Mouse (Mus musculus) brown adipose tissue, adult 24 weeks (tissue): ENCODE data around the gene Limch1. TPM values are rescaled to one million over a fixed set of nuclear protein-coding genes. Genes with fewer than 3 reads are reported as not detected.

ENCODE experiments used
- H3K27ac ChIP-seq: fragments of 200-500 bp; replicated peaks from 2 replicates; pipeline ENCODE4 v1.5.1; 2012; ENCODE audit warnings: low read depth, mild to moderate bottlenecking, low read length
- H3K4me1 ChIP-seq: fragments of 200-500 bp; 2 replicates; pipeline ENCODE4 v1.6.1; 2012; ENCODE audit warnings: low read length, mixed read lengths; ENCODE audit not compliant: control insufficient read depth, insufficient read depth, insufficient read length
- H3K4me3 ChIP-seq: fragments of 200-500 bp; 2 replicates; pipeline ENCODE4 v1.5.1; 2012; ENCODE audit warnings: low read depth, mild to moderate bottlenecking, low read length, moderate library complexity; ENCODE audit not compliant: insufficient read depth
- polyA plus RNA-seq: library from polyadenylated mRNA; stranded (reverse); fragments of >200 nt; gene quantifications from 2 replicates; pipeline ENCODE4 v1.2.4, GENCODE M21; 2012; ENCODE audit not compliant: missing spikeins, insufficient read depth, insufficient read length

Gene Limch1
- polyA plus RNA-seq, 1 experiment = 15.4 TPM

GRCm38 (mm10) chr5:67029946-67030345 lies 284.3 kb downstream of the Limch1 start:
- H3K4me1 ChIP-seq = no peaks in the 10 kb centered on the region
- H3K4me3 ChIP-seq = no peak overlapping the region
- H3K27ac ChIP-seq = no peak overlapping the region

DNA sequence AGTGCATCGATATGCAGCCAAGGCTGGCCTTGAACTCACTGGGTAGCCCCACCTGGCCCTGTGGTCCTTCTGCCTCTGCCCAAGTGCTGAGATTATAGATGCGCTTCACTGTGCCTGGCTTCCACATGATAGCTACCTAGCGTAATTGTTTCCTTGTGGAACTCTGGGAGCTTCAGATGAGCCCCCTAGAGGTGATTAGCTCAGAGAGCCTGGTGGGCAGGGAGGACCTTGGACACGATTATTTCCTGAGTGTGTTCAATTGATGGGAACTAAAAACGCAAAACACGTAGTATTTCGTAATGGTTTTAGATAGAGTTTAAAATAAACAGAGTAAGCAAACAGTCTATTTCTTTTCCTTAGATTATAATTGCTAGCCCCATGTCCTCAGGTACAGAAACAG lies 287.0 kb downstream of the Limch1 start:
- H3K4me1 ChIP-seq = no peaks in the 10 kb centered on the region
- H3K27ac ChIP-seq = no peak overlapping the region
- no peak overlapping the region for H3K4me3 ChIP-seq

GRCm38 (mm10) chr5:67043932-67044331 lies 298.3 kb downstream of the Limch1 start:
- Histone ChIP-seq H3K4me3 (no peak overlapping the region), H3K27ac (no peak overlapping the region), H3K4me1 (no peaks in the 10 kb centered on the region)

DNA sequence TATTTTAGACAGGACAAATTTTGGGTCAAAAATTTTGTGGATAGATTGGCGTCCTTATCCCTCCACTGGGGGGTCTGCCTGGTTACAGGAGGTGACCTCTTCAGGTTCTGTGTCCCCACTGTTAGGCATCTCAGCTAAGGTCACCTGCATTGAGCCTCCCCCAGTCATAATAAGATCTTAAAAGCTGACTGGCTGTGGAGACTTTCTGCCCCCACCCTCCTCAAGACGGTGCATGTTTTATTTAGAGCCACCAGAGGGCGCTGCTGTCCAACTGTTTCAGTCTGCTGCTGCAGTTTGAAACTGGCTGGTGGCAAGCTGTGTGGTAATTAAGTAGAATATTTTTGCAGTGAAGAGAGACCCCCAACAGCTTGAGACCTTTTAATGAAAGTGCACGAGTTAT lies 302.4 kb downstream of the Limch1 start:
- Histone ChIP-seq H3K4me3 (no peak overlapping the region), H3K27ac (no peak overlapping the region), H3K4me1 (no peaks in the 10 kb centered on the region)

- H3K27ac ChIP-seq = no peak overlapping the region
- no peak overlapping the region for H3K4me3 ChIP-seq
- no peaks in the 10 kb centered on the region for H3K4me1 ChIP-seq
Observed at GRCm38 (mm10) chr5:67057803-67058202, 312.2 kb downstream of the Limch1 start.

- H3K4me1 ChIP-seq = no peaks in the 10 kb centered on the region
- no peak overlapping the region for H3K27ac ChIP-seq
- H3K4me3 ChIP-seq = no peak overlapping the region
Observed at GRCm38 (mm10) chr5:67060519-67060918, 314.9 kb downstream of the Limch1 start.

DNA sequence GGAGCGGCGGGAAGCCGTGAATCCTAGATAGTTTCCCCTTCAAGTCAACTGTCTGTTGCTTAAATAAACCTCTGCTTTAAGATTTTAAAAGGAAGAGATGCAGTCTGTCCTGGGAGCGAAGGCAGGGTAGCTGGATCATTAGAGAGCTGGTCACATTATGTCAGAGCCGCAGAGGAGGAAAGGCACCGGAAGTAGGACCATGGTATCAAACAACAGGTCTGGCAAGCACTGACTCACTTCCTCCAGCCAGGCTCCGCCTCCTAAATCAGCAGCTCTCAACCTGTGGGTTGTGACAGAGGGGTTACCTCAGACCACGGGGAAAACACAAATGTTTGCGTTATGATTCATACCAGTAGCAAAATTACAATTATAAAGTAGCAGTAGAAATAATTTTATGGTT lies 318.0 kb downstream of the Limch1 start:
- Histone ChIP-seq H3K27ac (no peak overlapping the region), H3K4me1 (no peaks in the 10 kb centered on the region), H3K4me3 (no peak overlapping the region)

GRCm38 (mm10) chr5:67083117-67083516 lies 337.5 kb downstream of the Limch1 start:
- no peak overlapping the region for H3K4me3 ChIP-seq

GRCm38 (mm10) chr5:67090856-67091255 lies 345.2 kb downstream of the Limch1 start:
- Histone ChIP-seq H3K27ac (no peak overlapping the region), H3K4me1 (no peaks in the 10 kb centered on the region)

More at GRCm38 (mm10) chr5:67083117-67083516, 337.5 kb downstream of the Limch1 start:
- H3K27ac ChIP-seq = no peak overlapping the region
- no peaks in the 10 kb centered on the region for H3K4me1 ChIP-seq

GRCm38 (mm10) chr5:67091766-67092165 lies 346.1 kb downstream of the Limch1 start:
- Histone ChIP-seq H3K27ac (no peak overlapping the region), H3K4me3 (no peak overlapping the region), H3K4me1 (no peaks in the 10 kb centered on the region)

More at GRCm38 (mm10) chr5:67090856-67091255, 345.2 kb downstream of the Limch1 start:
- H3K4me3 ChIP-seq = no peak overlapping the region

- H3K27ac ChIP-seq = no peak overlapping the region
- H3K4me3 ChIP-seq = no peak overlapping the region
- no peaks in the 10 kb centered on the region for H3K4me1 ChIP-seq
Observed at GRCm38 (mm10) chr5:67093991-67094390, 348.4 kb downstream of the Limch1 start.

DNA sequence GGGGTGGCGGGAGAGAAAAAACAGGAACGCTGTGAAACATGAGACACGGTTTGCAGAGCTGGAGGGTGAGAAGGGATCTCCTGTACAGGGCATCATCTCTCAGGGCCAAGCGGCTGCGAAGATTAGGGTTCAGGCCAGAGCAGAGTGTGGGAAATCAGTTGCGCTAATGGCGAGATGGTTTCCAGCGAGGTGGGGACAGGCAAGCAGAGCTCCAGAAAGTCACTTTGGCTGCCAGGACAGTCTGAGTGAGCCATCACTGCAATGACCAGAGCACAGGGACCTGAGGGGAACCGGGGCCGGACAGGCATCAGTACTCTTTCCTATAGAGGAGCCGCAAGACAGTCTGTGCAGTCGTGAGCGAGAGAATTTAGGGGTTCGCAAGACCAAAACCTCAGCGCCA lies 349.5 kb downstream of the Limch1 start:
- Histone ChIP-seq H3K4me3 (no peak overlapping the region), H3K4me1 (no peaks in the 10 kb centered on the region), H3K27ac (no peak overlapping the region)

DNA sequence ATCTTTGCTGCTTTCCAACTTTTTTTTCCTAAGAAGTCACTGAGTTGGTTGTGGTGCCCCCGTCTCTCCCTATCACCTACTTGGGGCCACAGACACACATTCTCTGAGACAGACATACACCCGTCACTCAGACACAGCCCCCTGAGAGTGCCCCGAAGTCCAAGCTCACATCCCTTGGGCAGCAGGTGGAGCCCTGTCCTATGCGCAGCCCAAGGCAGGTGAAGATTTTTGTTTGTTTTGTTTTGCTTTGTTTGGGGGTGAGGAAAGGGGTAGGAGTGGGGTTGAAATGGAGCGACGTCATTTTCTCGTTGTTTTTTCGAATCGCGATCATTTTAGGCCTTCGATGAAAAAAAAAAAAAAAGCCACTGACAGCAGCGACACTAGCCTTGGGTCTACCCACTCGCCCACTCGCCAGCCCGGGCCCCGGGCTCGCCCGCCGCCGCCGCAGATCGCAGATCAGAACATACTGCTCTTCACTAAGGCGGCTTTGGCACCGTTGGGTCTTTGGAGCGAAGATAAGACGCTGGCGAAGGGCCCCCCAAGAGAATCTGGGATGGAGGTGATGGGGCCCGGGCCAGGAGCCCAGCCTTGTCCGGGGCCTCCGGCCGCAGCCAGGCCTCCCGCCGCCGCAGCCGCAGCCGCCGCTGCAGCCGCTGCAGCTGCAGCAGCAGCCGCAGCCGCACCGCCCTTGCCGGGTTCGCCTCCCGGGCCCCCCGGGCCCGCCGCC lies 350.2 kb downstream of the Limch1 start:
- Histone ChIP-seq H3K4me3 (peak overlapping the region; percentile 26; the same call in 1 of the 2 replicates), H3K27ac (no peak overlapping the region), H3K4me1 (no peaks in the 10 kb centered on the region)

DNA sequence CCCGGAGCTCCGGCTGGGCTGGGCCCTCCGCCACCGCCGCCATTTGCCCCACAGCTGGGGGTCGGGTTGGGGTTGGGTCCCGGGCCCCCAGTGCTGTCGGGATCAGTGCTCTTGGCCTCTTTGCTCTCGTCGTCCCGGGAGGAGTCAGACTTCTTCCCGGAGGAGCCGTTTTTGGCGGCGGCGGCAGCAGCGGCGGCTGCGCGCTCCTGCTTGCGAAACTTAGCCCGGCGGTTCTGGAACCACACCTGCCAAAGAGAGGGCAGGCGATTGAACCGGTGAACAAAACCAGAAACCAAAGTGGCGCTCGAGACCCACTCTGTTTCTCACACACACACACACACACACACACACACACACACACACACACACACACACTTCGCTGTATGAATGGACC lies 350.7 kb downstream of the Limch1 start:
- Histone ChIP-seq H3K27ac (no peak overlapping the region), H3K4me3 (peak overlapping the region; percentile 26), H3K4me1 (no peaks in the 10 kb centered on the region)

DNA sequence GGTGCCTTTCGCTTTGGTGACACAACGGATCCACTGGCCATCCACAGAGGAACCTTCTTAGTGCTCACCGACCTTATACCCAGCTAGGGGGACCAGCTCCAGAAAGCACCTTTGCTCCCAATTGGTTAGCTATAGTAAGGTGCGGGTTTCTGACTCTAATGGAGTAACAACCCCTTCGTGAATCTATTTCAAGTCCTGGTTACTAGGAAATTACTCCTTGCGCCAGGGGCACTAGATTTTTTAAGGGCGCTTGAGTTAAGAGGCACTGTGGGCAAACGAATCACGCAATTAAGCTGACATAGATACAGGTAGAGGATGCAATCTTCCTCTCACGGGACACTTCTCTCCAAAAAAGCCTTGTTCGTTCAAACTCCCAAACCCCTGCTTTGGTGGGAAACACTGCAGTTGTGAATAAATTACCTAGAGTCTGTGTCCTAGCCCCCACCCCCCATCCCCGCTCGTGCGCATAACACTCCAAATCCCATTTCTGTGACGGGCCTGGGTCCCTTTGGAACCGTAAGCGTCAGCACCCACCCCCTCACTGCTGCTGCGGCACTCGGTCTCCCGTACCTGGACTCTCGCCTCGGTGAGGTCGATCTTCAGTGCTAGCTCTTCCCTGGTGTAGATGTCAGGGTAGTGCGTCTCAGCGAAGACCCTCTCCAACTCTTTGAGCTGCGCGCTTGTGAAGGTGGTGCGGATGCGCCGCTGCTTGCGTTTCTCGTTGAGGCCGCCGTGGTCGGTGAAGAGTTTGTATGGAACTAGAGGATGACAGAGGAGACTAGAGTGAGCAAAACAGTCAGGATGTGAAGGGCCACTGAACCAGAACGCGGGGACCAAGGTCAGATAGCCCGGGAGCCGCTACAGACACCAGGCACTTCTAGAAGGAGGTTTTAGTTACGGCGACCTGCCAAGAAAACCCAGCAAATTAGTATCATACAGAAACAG lies 351.8 kb downstream of the Limch1 start:
- Histone ChIP-seq H3K4me1 (no peaks in the 10 kb centered on the region), H3K4me3 (no peak overlapping the region), H3K27ac (no peak overlapping the region)
